Mouse (Mus musculus) limb, embryonic 13.5 days (tissue): ENCODE data around the gene Slc39a1. TPM values are rescaled to one million over a fixed set of nuclear protein-coding genes. Genes with fewer than 3 reads are reported as not detected.
"Not testable (repeated sequence)": the region's sequence is repeated elsewhere in the genome, so short reads cannot be mapped to it uniquely, and the experiment has no call there.

Experiments used
- ATAC-seq: fragments of 200-750 bp; cut with Nextera tagmentation; 2 replicates; pipeline ENCODE4 v1.8.0; 2017; ENCODE audit warnings: low read depth, moderate number of reproducible peaks, moderate TSS enrichment; ENCODE audit not compliant: low FRiP score
- H3K27ac ChIP-seq: fragments of 300-500 bp; sonication (generic); 2 replicates; pipeline ENCODE4 v1.5.1; 2015; ENCODE audit warnings: inconsistent platforms, mild to moderate bottlenecking, moderate library complexity
- H3K27me3 ChIP-seq: fragments of 300-500 bp; sonication (generic); 2 replicates; pipeline ENCODE4 v1.6.1; 2015; ENCODE audit warnings: mild to moderate bottlenecking, inconsistent platforms
- H3K36me3 ChIP-seq: fragments of 300-500 bp; sonication (generic); 2 replicates; pipeline ENCODE4 v1.6.1; 2015; ENCODE audit warnings: inconsistent platforms, mild to moderate bottlenecking, moderate library complexity
- H3K4me1 ChIP-seq: fragments of 300-500 bp; sonication (generic); 2 replicates; pipeline ENCODE4 v1.6.1; 2015; ENCODE audit warnings: inconsistent platforms
- H3K4me2 ChIP-seq: fragments of 300-500 bp; sonication (generic); replicated peaks from 2 replicates; pipeline ENCODE4 v1.6.1; 2015; ENCODE audit warnings: inconsistent platforms, mild to moderate bottlenecking, moderate library complexity
- H3K4me3 ChIP-seq: fragments of 300-500 bp; sonication (generic); 2 replicates; pipeline ENCODE4 v1.5.1; 2015; ENCODE audit warnings: moderate library complexity, mild to moderate bottlenecking, inconsistent platforms
- H3K9ac ChIP-seq: fragments of 300-500 bp; sonication (generic); 2 replicates; pipeline ENCODE4 v1.6.1; 2015; ENCODE audit warnings: mild to moderate bottlenecking, inconsistent platforms
- H3K9me3 ChIP-seq: fragments of 300-500 bp; sonication (generic); 2 replicates; pipeline ENCODE4 v1.6.1; 2016; ENCODE audit warnings: inconsistent platforms
- WGBS: fragments of 180-500 bp; shearing (Covaris S2); methylation state at CpG from one replicate; pipeline ENCODE4 v1.1.7; 2015; 5-methylcytosine and 5-hydroxymethylcytosine counted together
- polyA plus RNA-seq: library from polyadenylated mRNA; unstranded; fragments of >200 nt; fragmentation: Nextera tagmentation; extraction: Ambion mirVana; gene quantifications from 2 replicates; pipeline ENCODE4 v1.2.1, GENCODE M21; 2015

Slc39a1 gene
- polyA plus RNA-seq, 1 experiment from 2014 or later = 102 TPM

DNA sequence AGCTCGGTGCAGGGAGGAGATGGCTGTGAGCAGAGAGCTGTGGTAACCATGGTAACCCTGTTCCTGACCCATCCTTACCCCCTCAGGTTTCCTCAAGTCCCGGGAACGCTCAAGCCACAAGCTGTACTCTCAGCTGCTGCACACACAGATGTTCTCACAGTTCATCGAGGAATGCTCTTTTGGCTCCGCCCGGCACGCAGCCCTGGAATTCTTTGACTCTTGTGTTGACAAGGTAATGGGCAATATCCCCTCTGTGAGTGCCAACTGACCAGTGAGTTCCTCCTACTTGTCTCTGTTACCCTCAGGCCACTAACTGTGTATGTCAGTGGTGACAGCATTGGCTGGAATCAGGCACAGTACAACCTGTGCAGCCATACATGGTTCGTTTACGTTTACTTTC lies 24.2 kb downstream of the Slc39a1 start:
- Histone ChIP-seq H3K9ac (no peak overlapping the region), H3K9me3 (no peaks in the 10 kb centered on the region), H3K27ac (no peak overlapping the region), H3K4me2 (no peak overlapping the region), H3K4me3 (no peak overlapping the region), H3K36me3 (peaks cover 87% of the 10 kb centered on the region), H3K4me1 (no peaks in the 10 kb centered on the region), H3K27me3 (no peaks in the 10 kb centered on the region)
- ATAC-seq = no peak
- 71% methylated on average over 9 of the region's 9 CpGs for WGBS

DNA sequence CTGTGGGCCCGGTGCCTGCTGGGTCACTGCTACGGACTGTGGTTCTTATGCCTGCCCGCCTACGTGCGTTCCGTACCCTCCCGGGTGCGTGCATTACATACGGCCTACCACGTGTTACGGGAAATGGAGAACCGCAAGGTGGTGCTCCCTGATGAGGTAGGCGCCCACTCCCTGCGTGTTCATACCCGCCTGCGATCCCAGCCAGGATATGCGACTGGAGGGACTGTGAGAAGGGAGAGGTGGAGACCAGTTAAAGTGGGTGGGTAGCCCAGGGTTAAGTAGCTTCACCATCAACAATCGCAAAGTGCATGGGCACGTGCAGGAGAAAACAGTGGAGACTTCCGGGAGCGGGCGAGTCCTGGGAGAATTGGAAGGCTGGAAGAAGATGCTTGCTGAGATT lies 25.9 kb downstream of the Slc39a1 start:
- Histone ChIP-seq H3K36me3 (peaks cover 89% of the 10 kb centered on the region), H3K4me2 (no peak overlapping the region), H3K27ac (no peak overlapping the region), H3K4me3 (no peak overlapping the region), H3K9ac (no peak overlapping the region), H3K4me1 (no peaks in the 10 kb centered on the region), H3K27me3 (no peaks in the 10 kb centered on the region), H3K9me3 (no peaks in the 10 kb centered on the region)
- 93% methylated on average over 22 of the region's 22 CpGs for WGBS
- no peak for ATAC-seq

GRCm38 (mm10) chr3:90275286-90275685 lies 27.3 kb downstream of the Slc39a1 start:
- WGBS = 91% methylated on average over 11 of the region's 11 CpGs
- Histone ChIP-seq H3K4me1 (no peaks in the 10 kb centered on the region), H3K27ac (no peak overlapping the region), H3K9ac (no peak overlapping the region), H3K4me2 (no peak overlapping the region), H3K9me3 (no peaks in the 10 kb centered on the region), H3K27me3 (no peaks in the 10 kb centered on the region), H3K36me3 (peaks cover 94% of the 10 kb centered on the region), H3K4me3 (no peak overlapping the region)
- no peak for ATAC-seq

DNA sequence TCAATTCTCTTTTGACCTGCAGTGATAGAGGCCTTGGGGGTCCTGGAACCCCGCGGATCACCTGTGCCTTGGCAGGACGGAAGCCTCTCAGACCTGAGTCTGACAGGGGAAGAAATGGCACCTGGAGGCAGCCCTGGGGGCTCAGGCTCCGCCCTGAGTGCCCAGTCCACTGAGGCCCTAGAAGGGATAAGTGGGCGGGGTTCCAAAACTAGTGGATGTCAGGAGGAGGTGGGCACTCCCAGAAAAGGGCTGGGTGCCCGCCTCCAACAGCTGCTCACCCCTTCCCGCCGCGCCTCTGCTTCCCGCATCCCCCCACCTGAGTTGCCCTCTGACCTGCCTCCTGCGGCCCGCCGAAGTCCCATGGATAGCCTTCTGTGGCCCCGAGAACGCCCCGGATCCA lies 28.9 kb downstream of the Slc39a1 start:
- ATAC-seq = no peak
- 41% methylated on average over 12 of the region's 16 CpGs for WGBS
- H3K36me3 ChIP-seq = peaks cover 90% of the 10 kb centered on the region

DNA sequence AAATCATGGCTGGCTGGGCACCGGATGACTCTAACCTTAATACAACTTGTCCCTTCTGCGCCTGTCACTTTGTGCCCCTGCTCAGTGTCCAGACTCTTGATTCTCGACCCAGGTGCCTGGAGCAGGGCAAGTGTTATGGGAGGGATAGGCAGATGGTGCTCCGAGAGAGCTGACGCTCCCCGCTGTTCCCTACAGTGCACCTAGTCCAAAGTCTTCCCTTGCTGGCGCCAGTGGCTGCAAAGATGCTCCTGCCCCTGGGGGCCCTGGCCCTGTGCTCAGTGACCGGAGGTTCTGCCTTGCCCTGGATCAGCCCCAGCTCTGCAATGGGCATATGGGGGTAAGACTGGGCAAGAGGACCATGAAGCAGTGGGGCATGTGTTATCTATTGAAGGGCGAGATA lies 29.8 kb downstream of the Slc39a1 start:
- no peak overlapping the region for H3K4me2 ChIP-seq
- H3K9ac ChIP-seq = no peak overlapping the region
- no peaks in the 10 kb centered on the region for H3K9me3 ChIP-seq
- H3K4me1 ChIP-seq = no peaks in the 10 kb centered on the region
- no peak overlapping the region for H3K4me3 ChIP-seq
- H3K27me3 ChIP-seq = no peaks in the 10 kb centered on the region
- WGBS = 92% methylated on average over 9 of the region's 9 CpGs
- H3K27ac ChIP-seq = no peak overlapping the region
- no peak for ATAC-seq
- H3K36me3 ChIP-seq = peaks cover 80% of the 10 kb centered on the region

More for the DNA sequence above, 28.9 kb downstream of the Slc39a1 start:
- H3K27me3 ChIP-seq = no peaks in the 10 kb centered on the region
- no peak overlapping the region for H3K4me2 ChIP-seq
- H3K27ac ChIP-seq = no peak overlapping the region
- no peak overlapping the region for H3K4me3 ChIP-seq
- H3K4me1 ChIP-seq = no peaks in the 10 kb centered on the region
- H3K9me3 ChIP-seq = no peaks in the 10 kb centered on the region
- H3K9ac ChIP-seq = no peak overlapping the region

- WGBS = 95% methylated on average over 10 of the region's 10 CpGs
- Histone ChIP-seq H3K4me2 (no peak overlapping the region), H3K27ac (no peak overlapping the region), H3K4me3 (no peak overlapping the region), H3K4me1 (no peaks in the 10 kb centered on the region), H3K36me3 (peaks cover 76% of the 10 kb centered on the region), H3K9me3 (no peaks in the 10 kb centered on the region), H3K27me3 (no peaks in the 10 kb centered on the region), H3K9ac (no peak overlapping the region)
- ATAC-seq = no peak
These were observed 30.2 kb downstream of the Slc39a1 start for GRCm38 (mm10) chr3:90278211-90278610.

DNA sequence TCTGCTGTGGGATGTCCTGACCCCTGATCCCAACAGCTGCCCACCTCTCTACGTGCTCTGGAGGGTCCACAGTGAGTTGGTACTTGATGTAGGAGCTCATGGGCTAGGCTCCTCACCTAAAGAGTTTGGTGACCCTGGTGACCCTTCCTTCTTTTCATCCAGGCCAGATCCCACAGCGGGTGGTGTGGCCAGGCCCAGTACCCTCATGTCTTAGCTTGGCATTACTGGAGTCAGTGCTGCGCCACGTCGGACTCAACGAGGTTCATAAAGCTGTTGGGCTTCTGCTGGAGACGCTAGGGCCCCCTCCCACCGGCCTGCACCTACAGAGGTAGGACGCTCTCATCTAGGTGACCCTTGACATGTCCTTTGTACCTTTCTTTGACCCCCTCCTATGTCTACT lies 31.2 kb downstream of the Slc39a1 start:
- 89% methylated on average over 9 of the region's 9 CpGs for WGBS

GRCm38 (mm10) chr3:90279743-90280142 lies 31.8 kb downstream of the Slc39a1 start:
- no peak overlapping the region for H3K4me3 ChIP-seq
- 90% methylated on average over 7 of the region's 7 CpGs for WGBS
- no peak overlapping the region for H3K9ac ChIP-seq
- H3K4me2 ChIP-seq = no peak overlapping the region
- peaks cover 63% of the 10 kb centered on the region for H3K36me3 ChIP-seq
- H3K4me1 ChIP-seq = no peaks in the 10 kb centered on the region
- H3K27ac ChIP-seq = no peak overlapping the region
- no peak for ATAC-seq
- no peaks in the 10 kb centered on the region for H3K27me3 ChIP-seq
- H3K9me3 ChIP-seq = no peaks in the 10 kb centered on the region

More for the DNA sequence above, 31.2 kb downstream of the Slc39a1 start:
- Histone ChIP-seq H3K9ac (no peak overlapping the region), H3K4me3 (no peak overlapping the region), H3K9me3 (no peaks in the 10 kb centered on the region), H3K36me3 (peaks cover 66% of the 10 kb centered on the region), H3K4me2 (no peak overlapping the region), H3K27ac (no peak overlapping the region), H3K4me1 (no peaks in the 10 kb centered on the region), H3K27me3 (no peaks in the 10 kb centered on the region)
- no peak for ATAC-seq

- Histone ChIP-seq H3K4me2 (no peak overlapping the region), H3K9me3 (no peaks in the 10 kb centered on the region), H3K9ac (no peak overlapping the region), H3K27me3 (no peaks in the 10 kb centered on the region), H3K4me1 (no peaks in the 10 kb centered on the region), H3K27ac (no peak overlapping the region), H3K36me3 (peaks cover 54% of the 10 kb centered on the region), H3K4me3 (no peak overlapping the region)
- ATAC-seq = no peak
- 90% methylated on average over 9 of the region's 9 CpGs for WGBS
These were observed 32.7 kb downstream of the Slc39a1 start for GRCm38 (mm10) chr3:90280708-90281107.

DNA sequence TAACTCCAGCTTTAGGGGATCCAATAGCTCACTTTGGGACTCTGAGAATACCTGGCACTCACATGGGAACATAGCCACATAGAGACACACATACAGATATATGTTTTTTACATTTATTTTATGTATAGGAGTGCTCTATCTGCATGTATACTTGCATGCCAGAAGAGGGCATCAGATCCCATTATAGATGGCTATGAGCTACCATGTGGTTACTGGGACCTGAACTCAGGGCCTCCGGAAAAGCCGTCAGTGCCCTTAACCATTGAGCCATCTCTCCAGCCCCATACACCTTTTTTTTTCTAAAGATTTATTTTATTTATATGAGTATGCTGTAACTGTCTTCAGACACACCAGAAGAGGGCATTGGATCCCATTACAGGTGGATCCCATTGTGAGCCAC lies 36.2 kb downstream of the Slc39a1 start:
- peaks cover 21% of the 10 kb centered on the region for H3K36me3 ChIP-seq
- H3K4me1 ChIP-seq = no peaks in the 10 kb centered on the region
- WGBS = 93% methylated on average over 2 of the region's 2 CpGs
- no peak overlapping the region for H3K4me3 ChIP-seq
- H3K27ac ChIP-seq = no peak overlapping the region
- no peaks in the 10 kb centered on the region for H3K9me3 ChIP-seq
- ATAC-seq = no peak
- H3K4me2 ChIP-seq = no peak overlapping the region
- no peaks in the 10 kb centered on the region for H3K27me3 ChIP-seq
- H3K9ac ChIP-seq = no peak overlapping the region

GRCm38 (mm10) chr3:90289403-90289802 lies 41.4 kb downstream of the Slc39a1 start:
- 64% methylated on average over 3 of the region's 3 CpGs for WGBS
- not testable (repeated sequence) for H3K4me2 ChIP-seq, H3K9me3 ChIP-seq, H3K36me3 ChIP-seq, H3K4me3 ChIP-seq, H3K27ac ChIP-seq, H3K4me1 ChIP-seq, H3K27me3 ChIP-seq, H3K9ac ChIP-seq, ATAC-seq

DNA sequence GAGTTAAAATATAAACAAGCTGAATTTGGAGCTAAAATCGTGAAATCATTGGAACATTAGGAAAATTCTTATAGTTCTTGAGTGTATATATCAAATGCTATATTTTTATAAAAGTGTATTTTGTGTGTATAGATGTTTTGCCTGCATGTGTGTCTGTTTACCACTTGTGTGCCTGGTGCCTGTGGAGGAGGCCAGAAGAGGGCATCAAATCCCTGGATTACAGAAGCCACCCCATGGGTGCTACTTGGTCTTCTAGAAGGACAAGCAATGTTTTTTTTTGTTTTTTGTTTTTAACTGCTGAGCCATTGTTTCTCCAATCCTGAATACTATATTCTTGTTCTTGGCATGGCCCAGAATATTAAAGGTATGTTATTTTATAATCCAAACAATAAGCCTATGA lies 42.6 kb downstream of the Slc39a1 start:
- no peaks in the 10 kb centered on the region for H3K27me3 ChIP-seq
- 0 out of 2 replicates have a peak, but pooled peaks cover 4% of the 10 kb centered on the region for H3K36me3 ChIP-seq
- H3K9ac ChIP-seq = no peak overlapping the region
- no peak for ATAC-seq
- H3K4me1 ChIP-seq = peaks cover 21% of the 10 kb centered on the region
- H3K9me3 ChIP-seq = no peaks in the 10 kb centered on the region
- no peak overlapping the region for H3K27ac ChIP-seq
- no peak overlapping the region for H3K4me3 ChIP-seq
- no peak overlapping the region for H3K4me2 ChIP-seq
- 90% methylated on average over 1 of the region's 1 CpGs for WGBS

GRCm38 (mm10) chr3:90291982-90292344 lies 44.0 kb downstream of the Slc39a1 start:
- H3K27ac ChIP-seq = peak overlapping the region; percentile 93
- no peak for ATAC-seq
- peaks cover 22% of the 10 kb centered on the region for H3K4me1 ChIP-seq
- 43% methylated on average over 2 of the region's 2 CpGs for whole genome bisulfite sequencing
- H3K36me3 ChIP-seq = 0 out of 2 replicates have a peak, but pooled peaks cover 4% of the 10 kb centered on the region
- peak overlapping the region; percentile 87 for H3K4me3 ChIP-seq
- peak overlapping the region; percentile 81 for H3K9ac ChIP-seq
- H3K9me3 ChIP-seq = no peaks in the 10 kb centered on the region
- peak overlapping the region; percentile 65 for H3K4me2 ChIP-seq
- no peaks in the 10 kb centered on the region for H3K27me3 ChIP-seq
